Mouse (Mus musculus) left cerebral cortex, postnatal 10 days (tissue): ENCODE results near the gene Tnfsfm13. TPM values are rescaled to one million over a fixed set of nuclear protein-coding genes. Genes with fewer than 3 reads are reported as not detected.
A peak's percentile ranks its signal among the peaks of the same experiment; 100 is the strongest.
"Not testable (repeated sequence)": the region's sequence is repeated elsewhere in the genome, so short reads cannot be mapped to it uniquely, and the experiment has no call there.

Experiments
- DNase-seq, 2 experiments: peaks; one replicate each; pipeline ENCODE4 v3.0.0; 2021 to 2022; ENCODE audit warnings: low spot score in 2 of 2, mixed read lengths in 1 of 2; ENCODE audit errors: extremely low spot score in 1 of 2
- intact Hi-C: fragments of 180-260 bp; cut with DNase I; formaldehyde crosslinking; loops from one replicate; pipeline ENCODE4 v1.15.1; 2025
- total RNA-seq, 2 experiments: library from RNA; stranded (reverse); gene quantifications; 2 replicates each; pipeline ENCODE4 v1.2.3; 2021

Tnfsfm13 gene
- total RNA-seq, 2 experiments from 2014 or later: 0.81 to 1.5 TPM

DNA sequence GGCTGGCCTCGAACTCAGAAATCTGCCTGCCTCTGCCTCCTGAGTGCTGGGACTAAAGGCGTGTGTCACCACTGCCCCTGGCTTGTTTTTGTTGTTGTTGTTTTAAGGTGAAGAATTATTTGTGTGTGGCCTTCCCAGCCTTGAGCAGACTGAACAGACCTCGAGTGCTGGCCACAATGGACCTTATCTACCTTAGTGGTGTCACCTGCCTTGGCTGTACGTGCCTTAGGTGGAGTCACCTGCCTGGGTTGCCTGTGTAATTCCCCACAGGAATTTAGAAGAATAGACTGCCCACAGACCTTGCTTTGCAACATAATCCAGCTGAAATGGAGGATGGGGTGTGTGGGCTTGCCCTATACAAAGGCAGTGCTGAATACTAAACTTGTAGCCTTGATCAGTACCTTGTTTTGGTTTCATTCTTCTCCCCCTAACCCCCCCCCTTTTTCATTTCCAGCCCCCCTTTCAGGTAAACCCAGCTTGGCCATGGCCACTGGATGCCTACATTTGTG, 12.0 kb upstream of the Tnfsfm13 start:
- intact Hi-C loops: no loop called here
- DNase-seq: no peak

GRCm38 (mm10) chr11:69707480-69707847, 11.6 kb upstream of the Tnfsfm13 start:
- DNase-seq: no peak
- intact Hi-C loops: no loop called here

- peak in 1 of 2 experiments; percentile 68 for DNase-seq
- intact Hi-C loops: no loop called here
Measured at GRCm38 (mm10) chr11:69706775-69707479, 11.0 kb upstream of the Tnfsfm13 start.

DNA sequence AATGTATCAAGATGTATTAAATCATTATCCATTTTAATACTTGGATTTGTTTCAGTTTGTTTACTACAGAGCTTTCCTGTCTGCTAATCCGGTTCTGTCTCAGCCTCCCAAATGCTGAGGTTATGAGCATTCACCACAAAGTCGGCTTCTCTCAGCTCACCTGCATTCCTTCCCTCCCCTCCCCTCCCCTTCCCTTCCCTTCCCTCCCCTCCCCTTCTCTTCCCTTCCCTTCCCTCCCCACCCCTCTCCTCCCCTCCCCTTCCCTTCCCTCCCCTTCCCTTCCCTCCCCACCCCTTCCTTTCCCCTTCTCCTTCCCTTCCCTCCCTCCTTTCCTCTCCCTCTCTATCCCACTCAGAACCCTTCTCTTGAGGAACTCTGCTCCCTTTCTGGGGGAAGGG, 8.7 kb upstream of the Tnfsfm13 start:
- intact Hi-C loops: no loop called here
- DNase-seq: no peak

- no peak for DNase-seq
Measured at GRCm38 (mm10) chr11:69703814-69704612, 8.1 kb upstream of the Tnfsfm13 start.

DNA sequence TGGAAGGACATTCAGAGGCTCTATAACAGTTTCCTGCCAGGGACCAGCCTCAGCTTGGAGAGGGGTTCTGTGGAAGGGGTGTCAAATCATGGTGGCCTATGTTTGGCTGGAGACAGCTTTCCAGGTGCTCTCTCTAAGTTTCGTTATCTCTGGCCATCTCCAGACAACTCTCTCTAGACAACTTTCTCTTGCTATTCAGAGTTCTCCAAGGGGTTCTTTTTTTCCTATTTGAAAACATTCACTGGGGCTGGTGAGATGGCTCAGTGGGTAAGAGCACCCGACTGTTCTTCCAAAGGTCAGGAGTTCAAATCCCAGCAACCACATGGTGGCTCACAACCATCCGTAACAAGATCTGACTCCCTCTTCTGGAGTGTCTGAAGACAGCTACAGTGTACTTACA, 7.5 kb upstream of the Tnfsfm13 start:
- intact Hi-C loops, DNase-seq: not testable (repeated sequence)

More at GRCm38 (mm10) chr11:69703814-69704612, 8.1 kb upstream of the Tnfsfm13 start:
- intact Hi-C loops: no loop called here

DNA sequence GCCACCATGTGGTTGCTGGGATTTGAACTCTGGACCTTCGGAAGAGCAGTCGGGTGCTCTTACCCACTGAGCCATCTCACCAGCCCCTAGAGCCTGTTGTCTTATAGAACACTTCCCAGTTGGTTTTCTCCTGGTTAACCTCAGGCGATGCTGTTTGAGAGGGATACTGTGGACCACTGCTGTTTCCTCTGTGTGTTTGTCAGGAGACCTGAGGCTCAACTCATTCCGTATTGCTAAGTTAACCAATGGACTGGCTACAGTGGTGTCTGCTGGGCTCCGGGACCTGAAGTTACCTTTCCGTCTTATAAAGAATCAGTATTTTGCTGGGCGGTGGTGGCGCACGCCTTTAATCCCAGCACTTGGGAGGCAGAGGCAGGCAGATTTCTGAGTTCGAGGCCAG, 7.0 kb upstream of the Tnfsfm13 start:
- intact Hi-C loops, DNase-seq: not testable (repeated sequence)

GRCm38 (mm10) chr11:69699595-69699994, 3.7 kb upstream of the Tnfsfm13 start:
- intact Hi-C loops: no loop called here
- DNase-seq: no peak

DNA sequence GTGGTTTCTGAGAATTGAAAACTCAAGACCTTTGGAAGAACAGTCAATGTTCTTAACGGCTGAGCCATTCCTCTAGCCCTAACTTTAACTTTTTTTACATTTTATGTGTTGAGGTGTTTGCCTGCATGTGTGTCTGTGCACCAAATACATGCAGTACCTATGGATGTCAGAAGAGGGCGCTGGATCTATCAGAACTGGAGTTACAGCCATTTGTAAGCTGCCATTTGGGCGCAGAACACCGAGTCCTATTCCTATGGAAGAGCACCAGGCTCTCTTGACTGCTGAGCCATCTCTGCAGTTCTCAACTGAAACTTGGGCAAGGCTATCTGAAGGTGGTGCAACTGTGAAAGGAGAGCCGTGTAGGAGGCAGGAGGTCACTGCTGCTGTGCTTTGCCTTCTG, 2.7 kb upstream of the Tnfsfm13 start:
- intact Hi-C loops: no loop called here
- no peak for DNase-seq

DNA sequence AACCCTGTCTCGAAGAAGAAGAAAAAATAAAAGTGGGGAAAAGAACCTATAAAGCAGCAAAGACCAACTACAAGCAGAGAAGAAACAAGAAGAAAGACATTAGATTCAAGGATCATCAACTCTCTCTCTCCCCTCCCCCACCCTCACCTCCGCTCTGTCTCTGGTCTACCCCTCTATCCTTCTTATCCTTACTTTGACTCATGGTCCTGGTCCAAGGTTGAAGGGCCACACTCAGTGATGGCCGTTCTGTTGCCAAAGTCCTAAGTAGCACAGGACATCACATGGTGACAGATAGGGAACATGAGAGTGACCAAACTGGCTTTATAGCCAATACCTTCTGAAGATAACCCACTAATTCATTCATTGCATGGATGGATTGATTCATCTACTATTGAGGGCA, 1.5 kb upstream of the Tnfsfm13 start:
- no peak for DNase-seq
- intact Hi-C loops: no loop called here

DNA sequence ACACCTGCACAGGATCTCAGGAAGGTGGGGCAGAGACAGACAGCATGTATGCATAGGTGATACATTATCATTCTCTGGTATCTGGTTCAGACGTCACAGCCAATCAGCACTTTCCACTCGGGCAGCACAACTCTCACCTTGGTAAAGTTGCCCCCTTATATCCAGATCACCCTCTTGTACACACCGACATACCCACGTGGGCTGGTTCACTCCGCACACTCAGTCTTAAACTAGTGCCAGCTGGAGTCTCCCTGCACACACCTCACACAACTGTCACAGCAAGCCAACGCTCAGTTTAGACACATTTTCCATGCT, 895 bp downstream of the Tnfsfm13 start:
- intact Hi-C loops: no loop called here
- no peak for DNase-seq

DNA sequence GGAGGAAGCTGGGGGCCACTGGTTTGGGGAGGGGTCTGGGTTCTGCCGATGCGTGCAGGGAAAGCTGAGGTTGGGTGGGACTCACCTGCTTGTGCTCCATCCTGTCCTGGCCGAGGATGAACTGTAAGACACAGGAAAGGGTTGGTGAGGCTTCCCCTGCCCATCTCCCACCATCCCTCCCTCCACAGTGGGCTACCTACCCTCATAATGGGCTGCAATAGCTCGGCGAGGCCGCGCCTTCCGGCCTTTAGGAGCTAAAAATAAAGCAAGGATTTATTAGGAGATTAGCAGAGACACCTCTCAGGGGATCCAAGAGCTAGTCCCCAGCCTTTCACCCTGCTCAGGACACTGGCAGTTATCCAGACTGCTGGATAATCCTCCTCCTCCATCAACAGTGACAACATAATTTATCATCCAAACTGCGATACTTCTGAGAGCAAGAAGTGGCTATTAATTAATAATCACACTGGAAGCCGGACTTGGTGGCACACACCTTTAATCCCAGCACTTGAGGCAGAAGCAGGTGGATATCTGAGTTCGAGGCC, 2.4 kb downstream of the Tnfsfm13 start:
- intact Hi-C loops: no loop called here

DNA sequence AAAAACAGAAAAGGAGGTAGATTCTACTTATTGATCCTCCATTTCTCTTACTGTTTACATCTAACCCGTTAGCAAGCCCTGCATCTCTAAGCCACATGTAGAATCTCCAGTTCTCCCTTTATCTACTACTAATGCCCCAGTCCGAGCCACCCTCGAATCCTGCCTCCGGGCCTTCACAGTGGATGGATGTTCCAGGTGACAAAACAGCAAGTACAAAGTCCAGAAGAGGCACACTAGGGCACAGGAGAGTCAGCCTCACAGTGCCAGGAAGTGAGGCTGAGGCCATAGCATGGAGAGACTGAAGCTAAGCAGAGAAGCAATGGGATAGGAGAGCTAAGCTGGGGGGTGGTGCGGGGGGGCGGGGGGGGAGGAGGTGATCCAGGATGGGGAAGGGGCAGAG, 3.0 kb downstream of the Tnfsfm13 start:
- intact Hi-C loops: no loop called here
- DNase-seq: no peak

More for the DNA sequence above, 2.4 kb downstream of the Tnfsfm13 start:
- no peak for DNase-seq

- intact Hi-C loops: no loop called here
Measured at GRCm38 (mm10) chr11:69692196-69692811, 3.6 kb downstream of the Tnfsfm13 start.

GRCm38 (mm10) chr11:69689891-69690290, 6.0 kb downstream of the Tnfsfm13 start:
- intact Hi-C loops: no loop called here
- DNase-seq: no peak

More at GRCm38 (mm10) chr11:69692196-69692811, 3.6 kb downstream of the Tnfsfm13 start:
- DNase-seq: no peak

- DNase-seq: no peak
- intact Hi-C loops: no loop called here
Measured at GRCm38 (mm10) chr11:69687061-69687460, 8.8 kb downstream of the Tnfsfm13 start.

DNA sequence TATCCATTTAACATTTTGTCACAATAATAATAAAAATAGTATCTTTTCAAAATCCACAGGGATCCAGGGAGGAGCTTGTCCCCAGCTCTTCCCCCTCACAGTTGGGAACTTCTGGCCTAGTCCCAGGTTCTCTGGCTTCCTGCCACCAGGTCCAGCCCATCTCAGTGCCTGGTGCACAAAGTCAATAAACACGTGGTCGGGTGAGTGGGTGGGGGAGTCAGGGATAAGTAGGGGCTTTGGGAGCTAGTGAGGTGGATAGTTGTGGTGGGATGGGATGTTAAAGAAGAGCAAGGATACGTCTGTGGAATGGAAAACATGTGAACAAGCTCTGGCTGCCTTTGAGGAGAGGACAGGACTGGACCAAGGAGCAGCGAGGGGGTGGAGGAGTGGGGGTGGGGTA, 9.5 kb downstream of the Tnfsfm13 start:
- peak in 1 of 2 experiments; percentile 88 for DNase-seq
- intact Hi-C loops: no loop called here

- intact Hi-C loops: no loop called here
- DNase-seq: peak in 1 of 2 experiments; percentile 84
Measured at GRCm38 (mm10) chr11:69685526-69686148, 10.3 kb downstream of the Tnfsfm13 start, which contains the start of gene Tnfsf13. Tnfsf13 (minus strand) TSS chr11:69685784.

DNA sequence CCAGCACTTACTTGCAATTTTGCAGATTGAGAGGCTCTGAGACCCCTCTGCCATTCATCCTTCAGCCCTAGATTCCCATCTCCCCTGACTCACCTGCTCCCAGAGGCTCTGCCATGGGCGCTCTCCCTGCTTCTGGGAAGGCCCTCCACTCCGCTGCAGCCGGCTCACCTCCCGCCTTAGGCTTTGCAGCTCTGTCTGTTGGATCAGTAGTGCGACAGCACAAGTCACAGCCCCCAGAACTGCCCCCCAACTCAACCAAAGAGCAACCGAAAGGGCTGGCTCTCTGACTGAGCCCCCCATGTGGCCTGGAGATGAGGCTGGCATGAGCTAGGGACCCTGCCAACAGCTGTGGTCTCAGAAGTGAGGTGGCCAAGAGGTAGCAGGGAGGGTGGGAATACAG, 11.0 kb downstream of the Tnfsfm13 start:
- intact Hi-C loops: loop anchor here (5.0 kb wide), 1 partner anchor 32 kb away; no protein-coding TSS in a partner anchor
- DNase-seq: no peak
